Mouse (Mus musculus) ES-E14 (cell line): ENCODE measurements at regions not wholly inside any gene's neighbourhood (a gene's known extent, or its start where the extent isn't known, plus 50 kb on each side); places are given as distances from the start of the nearest gene placed in this dataset.

ENCODE experiments used
- CHD2 ChIP-seq: IDR thresholded peaks from 2 replicates; pipeline ENCODE4 v1.6.1; 2014; ENCODE audit warnings: mild to moderate bottlenecking, low read depth, low read length, inconsistent platforms
- HCFC1 ChIP-seq: IDR thresholded peaks from 2 replicates; pipeline ENCODE4 v1.6.1; 2012; ENCODE audit warnings: low read length, inconsistent platforms, borderline replicate concordance; ENCODE audit not compliant: insufficient read depth
- MAFK ChIP-seq: IDR thresholded peaks from 2 replicates; pipeline ENCODE4 v1.6.1; 2014; ENCODE audit warnings: mild to moderate bottlenecking, low read depth, low read length, inconsistent platforms; ENCODE audit not compliant: insufficient read depth
- ZC3H11A ChIP-seq: IDR thresholded peaks from 2 replicates; pipeline ENCODE4 v1.6.1; 2012; ENCODE audit warnings: low read depth, mild to moderate bottlenecking, inconsistent platforms, low read length, borderline replicate concordance

DNA sequence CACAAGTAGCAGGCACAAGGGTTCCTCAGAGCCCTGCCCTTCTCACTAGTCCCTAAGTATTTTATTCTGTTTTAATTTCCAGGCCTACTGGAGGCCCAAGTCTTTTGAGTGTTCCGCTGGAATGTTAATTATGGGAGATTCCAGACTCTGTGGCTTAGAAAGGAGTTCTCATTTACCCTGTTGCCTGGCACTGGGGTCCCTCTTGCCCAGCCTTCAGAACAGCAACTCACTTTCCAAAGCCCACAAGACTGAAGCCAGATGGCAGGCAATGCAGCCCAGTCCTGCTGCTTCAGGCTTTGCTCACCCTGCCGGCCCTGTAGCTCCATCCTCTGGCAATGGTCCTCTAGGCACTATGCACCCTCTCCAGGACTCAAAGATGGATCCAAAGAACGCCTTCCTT, 84.5 kb upstream of the Lmo4 start:
- TF ChIP-seq ZC3H11A (no peak), MAFK (no peak), CHD2 (no peak), HCFC1 (no peak)
